Mouse (Mus musculus) forebrain, embryonic 14.5 days (tissue): ENCODE measurements around the gene Olfr676. TPM values are rescaled to one million over a fixed set of nuclear protein-coding genes. Genes with fewer than 3 reads are reported as not detected.

Experiments
- polyA plus RNA-seq: library from polyadenylated mRNA; unstranded; fragments of >200 nt; fragmentation: Nextera tagmentation; extraction: Ambion mirVana; gene quantifications from 2 replicates; pipeline ENCODE4 v1.2.1, GENCODE M21; 2014

The Olfr676 gene
- polyA plus RNA-seq, 1 experiment from 2014 or later, result not detected

Other genes with a start within 250 kb of the Olfr676 start
- gene Usp17lb, start 190.1 kb upstream of the Olfr676 start, polyA plus RNA-seq, result not detected in 2 replicates
- not detected in 2 replicates for gene Usp17la, start 175.7 kb upstream of the Olfr676 start, polyA plus RNA-seq
- gene Olfr665, start 154.7 kb upstream of the Olfr676 start, polyA plus RNA-seq, result not detected in 2 replicates
- gene Olfr666, start 136.7 kb upstream of the Olfr676 start, polyA plus RNA-seq, result not detected in 2 replicates
- gene Olfr667, start 111.2 kb upstream of the Olfr676 start, polyA plus RNA-seq, result not detected in 2 replicates
- not detected in 2 replicates for gene Olfr668, start 104.6 kb upstream of the Olfr676 start, polyA plus RNA-seq
- gene Olfr669, start 98.5 kb upstream of the Olfr676 start, polyA plus RNA-seq, result not detected in 2 replicates
- gene Olfr670, start 70.1 kb upstream of the Olfr676 start, polyA plus RNA-seq, result not detected in 2 replicates
- not detected in 2 replicates for gene Olfr671, start 53.6 kb upstream of the Olfr676 start, polyA plus RNA-seq
- not detected in 2 replicates for gene Olfr672, start 30.7 kb upstream of the Olfr676 start, polyA plus RNA-seq
- not detected in 2 replicates for gene Olfr675, start 4.2 kb upstream of the Olfr676 start, polyA plus RNA-seq
- not detected in 2 replicates for gene Olfr677, start 18.7 kb downstream of the Olfr676 start, polyA plus RNA-seq
- not detected in 2 replicates for gene Olfr678, start 31.8 kb downstream of the Olfr676 start, polyA plus RNA-seq
- not detected in 2 replicates for gene Olfr679, start 48.5 kb downstream of the Olfr676 start, polyA plus RNA-seq
- not detected in 2 replicates for gene Olfr680-ps1, start 60.1 kb downstream of the Olfr676 start, polyA plus RNA-seq
- gene Olfr681, start 84.1 kb downstream of the Olfr676 start, polyA plus RNA-seq, result not detected in 2 replicates
- not detected in 2 replicates for gene Olfr683, start 114.3 kb downstream of the Olfr676 start, polyA plus RNA-seq
- not detected in 2 replicates for gene Olfr684, start 131.0 kb downstream of the Olfr676 start, polyA plus RNA-seq
- not detected in 2 replicates for gene Olfr685, start 153.3 kb downstream of the Olfr676 start, polyA plus RNA-seq
- gene Olfr686, start 174.8 kb downstream of the Olfr676 start, polyA plus RNA-seq, result not detected in 2 replicates